Mouse (Mus musculus): ENCODE measurements around the gene Tmem63b.

The Tmem63b gene

DNA sequence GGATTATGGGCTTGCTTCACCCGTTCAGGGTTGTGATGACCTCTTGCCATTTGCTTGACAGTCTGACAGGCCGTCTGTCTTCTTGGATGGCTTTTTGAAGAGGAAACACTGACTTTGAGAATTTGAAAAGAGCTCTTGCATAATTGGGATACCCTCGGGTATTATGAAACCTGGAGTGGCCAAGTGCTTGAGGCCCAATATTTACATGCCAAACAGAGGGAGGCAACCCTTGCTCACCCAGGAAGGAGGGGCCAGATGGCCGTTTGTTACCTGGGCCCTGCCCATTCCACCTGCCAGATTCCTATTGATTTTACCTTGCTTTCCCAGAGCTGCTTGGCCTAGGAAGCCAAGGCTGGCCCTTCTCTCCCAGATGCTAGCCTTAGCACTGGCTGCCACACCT lies 15.5 kb upstream of the Tmem63b start:
- DNase-seq, result no peak

GRCm38 (mm10) chr17:45701236-45701591 lies 14.5 kb upstream of the Tmem63b start:
- DNase-seq, result no peak

GRCm38 (mm10) chr17:45700496-45701235 lies 14.0 kb upstream of the Tmem63b start:
- DNase-seq, result no peak

DNA sequence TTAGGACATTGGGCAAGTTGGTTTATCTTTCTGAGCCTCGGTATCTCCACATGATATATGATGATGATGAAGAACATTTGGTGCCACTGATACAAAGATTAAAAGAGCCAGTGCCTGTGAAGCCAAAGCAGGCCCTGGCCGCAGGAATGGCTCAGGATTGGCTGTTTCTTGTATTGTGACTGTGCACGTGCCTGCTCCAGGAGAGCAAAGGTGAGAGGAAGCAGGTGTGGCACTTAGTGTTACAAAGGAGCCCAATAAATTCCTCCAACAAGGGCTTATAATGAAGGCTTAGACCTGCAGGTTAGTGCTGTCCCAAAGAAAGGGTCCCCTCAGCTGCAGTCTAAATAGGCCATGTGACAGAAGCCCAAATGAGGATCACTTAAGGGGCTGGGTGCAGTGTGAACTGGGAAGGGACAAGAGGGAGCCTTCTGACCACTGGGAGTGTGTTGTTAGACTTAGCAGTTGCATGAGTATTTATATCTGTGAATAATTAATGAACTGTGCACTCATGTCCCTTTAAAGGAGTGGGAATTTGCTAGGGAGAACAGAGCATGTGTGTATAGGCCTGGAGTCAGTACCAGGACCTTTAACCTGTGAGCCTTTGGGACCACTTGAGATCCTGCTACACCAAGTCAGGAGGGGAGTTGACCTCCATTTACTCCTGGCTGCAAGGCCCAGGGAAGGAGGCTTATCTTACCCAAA lies 12.5 kb upstream of the Tmem63b start:
- no peak for DNase-seq

- DNase-seq, result no peak
Measured at GRCm38 (mm10) chr17:45698368-45698767, 11.7 kb upstream of the Tmem63b start.

DNA sequence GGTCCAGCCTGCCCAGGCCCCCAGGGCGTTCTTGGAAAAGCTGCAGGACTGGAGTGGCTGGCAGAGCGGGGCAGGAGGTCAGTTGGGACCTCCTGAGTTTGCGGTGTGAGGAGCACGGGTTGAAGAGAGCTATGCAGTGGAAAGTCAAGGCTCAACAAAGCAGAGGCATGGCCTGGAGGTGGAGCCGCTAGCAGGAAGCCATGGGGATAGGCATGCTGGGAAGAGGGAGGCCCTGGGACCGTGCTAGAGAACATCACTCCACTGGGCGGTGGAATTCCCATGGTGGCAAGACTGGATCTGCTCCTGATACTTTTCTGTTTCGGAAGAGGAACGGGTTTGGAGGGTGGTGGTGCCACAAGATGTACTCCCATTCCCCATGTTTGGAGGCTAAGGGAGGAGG lies 10.3 kb upstream of the Tmem63b start:
- DNase-seq, result no peak

GRCm38 (mm10) chr17:45695227-45696120 lies 8.8 kb upstream of the Tmem63b start:
- DNase-seq, result no peak

DNA sequence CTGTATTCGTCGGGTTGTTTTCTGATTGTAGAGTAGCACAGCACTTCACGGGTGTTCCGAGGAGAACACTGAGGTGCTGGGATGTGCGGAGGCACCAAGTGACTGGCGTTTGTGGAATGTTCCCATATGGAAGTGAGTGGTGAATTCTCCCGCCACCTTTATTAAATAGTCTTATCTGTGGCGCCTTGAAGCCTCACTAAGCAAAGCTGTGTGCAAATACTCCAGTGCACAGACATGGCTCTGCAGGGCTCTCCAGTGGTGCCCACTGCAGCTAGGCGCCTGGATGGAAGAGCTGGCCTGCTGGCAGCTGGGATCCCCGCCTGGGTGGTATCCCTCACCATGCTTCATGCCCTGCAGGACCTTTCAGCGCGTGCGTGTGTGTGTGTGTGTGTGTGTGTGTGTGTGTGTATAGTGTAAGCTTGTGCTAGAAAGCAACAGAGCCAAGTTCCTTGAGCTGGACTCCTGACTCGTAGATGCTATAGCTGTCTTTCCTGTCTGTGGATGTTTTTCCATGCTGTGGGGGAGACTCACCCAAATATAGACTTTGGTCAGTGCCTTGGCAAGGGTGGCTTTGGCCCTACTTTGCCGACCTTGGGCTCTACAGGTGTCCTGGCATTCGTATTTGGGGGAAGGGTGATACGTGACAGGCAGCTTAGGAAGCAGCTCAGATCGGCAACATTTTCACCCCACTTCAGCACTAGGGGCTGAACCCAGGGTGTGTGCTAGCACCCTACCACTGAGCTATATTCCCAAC lies 7.3 kb upstream of the Tmem63b start:
- no peak for DNase-seq

- DNase-seq, result no peak
Measured at GRCm38 (mm10) chr17:45692159-45692558, 5.5 kb upstream of the Tmem63b start.

- no peak for DNase-seq
Measured at GRCm38 (mm10) chr17:45690044-45690443, 3.3 kb upstream of the Tmem63b start.

- DNase-seq, result no peak
Measured at GRCm38 (mm10) chr17:45689120-45689519, 2.4 kb upstream of the Tmem63b start.

DNA sequence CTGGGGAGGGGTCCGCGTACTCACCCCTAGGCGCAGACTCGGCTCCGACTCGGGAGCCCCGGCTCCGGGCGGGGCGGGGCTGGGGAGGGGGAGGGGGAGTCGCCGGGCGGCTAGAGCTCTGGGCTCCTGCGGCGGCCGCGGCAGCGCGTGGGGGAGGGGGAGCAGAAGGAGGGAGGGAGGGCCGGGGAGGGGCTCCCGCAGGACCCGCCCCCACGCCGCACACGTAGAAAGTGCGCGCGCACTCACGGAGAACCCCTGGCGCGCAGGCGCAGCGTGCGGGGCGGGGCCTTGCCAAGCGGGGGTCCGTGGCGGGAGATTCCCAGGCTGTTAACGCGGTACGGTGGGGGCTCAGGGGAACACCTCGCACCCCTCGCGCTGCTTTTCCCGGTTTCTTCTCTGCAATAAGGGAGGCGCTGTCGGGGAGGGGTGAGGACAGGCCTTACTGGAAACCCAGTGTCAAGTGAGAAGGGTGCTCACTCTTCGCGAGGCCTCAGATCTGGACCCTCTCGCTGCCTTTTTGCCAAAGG lies 549 bp downstream of the Tmem63b start, which contains the start of gene Mrpl14:
Gene Mrpl14, plus strand, starts transcription at position 230 of the 527 bp plus-strand sequence.
- DNase-seq, result peak; percentile 92

- peak; percentile 59 for DNase-seq
Measured at GRCm38 (mm10) chr17:45685171-45686092, 1.3 kb downstream of the Tmem63b start.

DNA sequence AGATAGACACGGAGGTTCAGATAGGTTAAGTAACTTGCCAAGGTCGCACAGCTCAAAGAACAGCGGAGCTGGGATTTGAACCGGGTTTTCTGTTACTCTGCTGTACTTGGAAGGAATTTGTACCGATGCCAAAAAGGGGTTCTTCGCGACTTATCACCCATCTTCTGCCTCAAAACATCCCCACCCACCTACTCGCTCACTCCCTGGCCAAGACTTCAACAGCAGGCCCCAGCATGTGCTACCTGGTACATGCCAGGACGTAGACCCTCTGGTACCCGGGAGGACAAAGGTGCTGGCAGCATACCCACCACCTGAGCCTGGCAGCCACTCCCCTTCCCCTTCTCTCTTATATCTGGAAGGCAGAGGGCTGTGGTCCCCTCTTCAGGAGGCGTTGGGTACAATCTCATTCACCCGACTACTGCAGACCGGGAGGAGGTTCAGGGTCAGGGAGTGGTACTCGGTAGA lies 2.0 kb downstream of the Tmem63b start:
- no peak for DNase-seq

- DNase-seq, result no peak
Measured at GRCm38 (mm10) chr17:45682843-45683242, 3.9 kb downstream of the Tmem63b start.

GRCm38 (mm10) chr17:45681588-45681987 lies 5.1 kb downstream of the Tmem63b start:
- DNase-seq, result no peak

- peak; percentile 52 for DNase-seq
Measured at GRCm38 (mm10) chr17:45680391-45680980, 6.2 kb downstream of the Tmem63b start.

DNA sequence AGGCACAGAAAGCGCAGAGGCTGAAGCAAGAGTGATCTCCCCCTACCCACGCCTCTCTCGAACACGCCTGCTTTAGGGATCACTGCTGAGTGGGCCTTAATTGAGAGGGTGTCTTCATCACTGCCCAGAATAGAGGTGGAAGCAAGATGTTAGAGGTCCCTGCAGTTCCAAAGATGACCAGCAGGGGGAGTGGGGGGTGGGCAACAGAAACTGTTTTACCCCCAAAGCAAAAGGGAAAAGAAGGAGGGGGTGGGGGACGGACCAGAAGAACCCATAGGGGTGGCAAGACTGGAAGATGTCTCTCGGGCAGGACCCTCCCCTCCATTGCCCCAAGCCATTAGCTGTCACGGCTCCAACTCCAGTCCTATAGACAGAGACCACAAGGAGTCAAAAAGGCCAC lies 8.6 kb downstream of the Tmem63b start:
- DNase-seq, result peak; percentile 68

GRCm38 (mm10) chr17:45672598-45672997 lies 14.1 kb downstream of the Tmem63b start:
- DNase-seq, result no peak

GRCm38 (mm10) chr17:45671821-45672220 lies 14.9 kb downstream of the Tmem63b start:
- no peak for DNase-seq

DNA sequence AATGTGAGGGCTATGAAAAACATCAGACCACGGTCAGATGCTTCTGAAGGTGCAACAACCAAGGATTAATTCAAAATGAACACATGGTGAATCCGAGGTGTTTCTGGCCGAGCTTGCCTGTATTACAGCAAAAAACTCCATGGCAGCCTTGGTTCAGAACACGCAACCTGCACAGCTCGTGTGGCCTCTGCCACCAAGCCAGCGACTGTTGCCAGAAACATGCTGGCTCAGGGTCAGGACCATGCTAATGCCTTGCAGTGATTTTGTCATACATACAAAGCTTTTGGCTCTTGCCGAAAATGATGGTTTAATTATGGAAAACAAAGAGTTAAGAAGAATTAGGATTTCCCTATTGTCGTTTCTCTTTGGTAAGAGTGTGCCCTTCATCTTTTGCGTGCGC lies 18.7 kb downstream of the Tmem63b start:
- DNase-seq, result no peak

Data from cerebellum, adult 8-10 months (tissue).